Mouse (Mus musculus) adrenal gland, postnatal 4 days (tissue): ENCODE results near the gene Gm7694. TPM values are rescaled to one million over a fixed set of nuclear protein-coding genes. Genes with fewer than 3 reads are reported as not detected.

Experiments
- DNase-seq, 2 experiments: peaks; one replicate each; pipeline ENCODE4 v3.0.0; 2021 to 2022; ENCODE audit warnings: low spot score in 2 of 2, mixed read lengths in 2 of 2
- long read RNA-seq, 2 experiments: library from polyadenylated mRNA; stranded (forward); transcript quantifications; one replicate each; pipeline ENCODE4 v2.0.0; 2021
- total RNA-seq, 2 experiments: library from RNA; stranded (reverse); gene quantifications; 2 replicates each; pipeline ENCODE4 v1.2.3; 2021

Gm7694 gene
- total RNA-seq, result 10 to 100 TPM; 13.2 to 15.8 TPM
- long read RNA-seq, experiment 1, partial matches to known transcripts, result 0 of 1 reads
- long read RNA-seq, experiment 1, other reads (novel, unspliced or antisense), result 1 of 1 reads
- long read RNA-seq, experiment 2, partial matches to known transcripts, result 0 of 5 reads
- long read RNA-seq, experiment 2, other reads (novel, unspliced or antisense), result 5 of 5 reads

- DNase-seq, result no peak
Measured at GRCm38 (mm10) chr1:170306232-170306631, at the start of gene Gm7694. TSS of gene Gm7694 (minus strand) at chr1:170306332.

- DNase-seq, result no peak
Measured at GRCm38 (mm10) chr1:170353335-170353734, 47.2 kb upstream of the Gm7694 start.

GRCm38 (mm10) chr1:170351080-170351479 is 44.9 kb upstream of the Gm7694 start:
- DNase-seq, result no peak

GRCm38 (mm10) chr1:170346266-170346665 is 40.1 kb upstream of the Gm7694 start:
- no peak for DNase-seq

- DNase-seq, result no peak
Measured at GRCm38 (mm10) chr1:170343906-170344305, 37.8 kb upstream of the Gm7694 start.

GRCm38 (mm10) chr1:170343081-170343480 is 36.9 kb upstream of the Gm7694 start:
- no peak for DNase-seq

GRCm38 (mm10) chr1:170339943-170340342 is 33.8 kb upstream of the Gm7694 start:
- DNase-seq, result no peak

GRCm38 (mm10) chr1:170332775-170333174 is 26.6 kb upstream of the Gm7694 start:
- no peak for DNase-seq

- no peak for DNase-seq
Measured at GRCm38 (mm10) chr1:170331926-170332325, 25.8 kb upstream of the Gm7694 start.

- no peak for DNase-seq
Measured at GRCm38 (mm10) chr1:170325277-170325676, 19.1 kb upstream of the Gm7694 start.

GRCm38 (mm10) chr1:170324312-170324711 is 18.2 kb upstream of the Gm7694 start:
- DNase-seq, result no peak

- no peak for DNase-seq
Measured at GRCm38 (mm10) chr1:170323001-170323400, 16.9 kb upstream of the Gm7694 start.

GRCm38 (mm10) chr1:170322046-170322445 is 15.9 kb upstream of the Gm7694 start:
- DNase-seq, result no peak

GRCm38 (mm10) chr1:170311431-170311830 is 5.3 kb upstream of the Gm7694 start:
- no peak for DNase-seq

GRCm38 (mm10) chr1:170308503-170308902 is 2.4 kb upstream of the Gm7694 start, which contains the start of gene Spata46:
TSS of gene Spata46 (plus strand) at chr1:170308803.
- no peak for DNase-seq

GRCm38 (mm10) chr1:170305002-170305401 is 1.1 kb downstream of the Gm7694 start:
- no peak for DNase-seq

GRCm38 (mm10) chr1:170303103-170303502 is 3.0 kb downstream of the Gm7694 start:
- DNase-seq, result no peak

- DNase-seq, result no peak
Measured at GRCm38 (mm10) chr1:170302456-170302855, 3.7 kb downstream of the Gm7694 start.

- no peak for DNase-seq
Measured at GRCm38 (mm10) chr1:170301686-170302085, 4.4 kb downstream of the Gm7694 start.

- DNase-seq, result no peak
Measured at GRCm38 (mm10) chr1:170299496-170299895, 6.6 kb downstream of the Gm7694 start.

GRCm38 (mm10) chr1:170294786-170295570 is 11.2 kb downstream of the Gm7694 start:
- DNase-seq, result no peak

GRCm38 (mm10) chr1:170293257-170293656 is 12.9 kb downstream of the Gm7694 start:
- no peak for DNase-seq
